Mouse (Mus musculus): ENCODE results near the gene Arl14ep. TPM values are rescaled to one million over a fixed set of nuclear protein-coding genes. Genes with fewer than 3 reads are reported as not detected.
"Not testable (repeated sequence)": the region's sequence is repeated elsewhere in the genome, so short reads cannot be mapped to it uniquely, and the experiment has no call there.

Arl14ep gene
- polyA plus RNA-seq (2015; fragmentation: Nextera tagmentation; extraction: Ambion mirVana), result 42.6 and 43.9 TPM in 2 replicates

DNA sequence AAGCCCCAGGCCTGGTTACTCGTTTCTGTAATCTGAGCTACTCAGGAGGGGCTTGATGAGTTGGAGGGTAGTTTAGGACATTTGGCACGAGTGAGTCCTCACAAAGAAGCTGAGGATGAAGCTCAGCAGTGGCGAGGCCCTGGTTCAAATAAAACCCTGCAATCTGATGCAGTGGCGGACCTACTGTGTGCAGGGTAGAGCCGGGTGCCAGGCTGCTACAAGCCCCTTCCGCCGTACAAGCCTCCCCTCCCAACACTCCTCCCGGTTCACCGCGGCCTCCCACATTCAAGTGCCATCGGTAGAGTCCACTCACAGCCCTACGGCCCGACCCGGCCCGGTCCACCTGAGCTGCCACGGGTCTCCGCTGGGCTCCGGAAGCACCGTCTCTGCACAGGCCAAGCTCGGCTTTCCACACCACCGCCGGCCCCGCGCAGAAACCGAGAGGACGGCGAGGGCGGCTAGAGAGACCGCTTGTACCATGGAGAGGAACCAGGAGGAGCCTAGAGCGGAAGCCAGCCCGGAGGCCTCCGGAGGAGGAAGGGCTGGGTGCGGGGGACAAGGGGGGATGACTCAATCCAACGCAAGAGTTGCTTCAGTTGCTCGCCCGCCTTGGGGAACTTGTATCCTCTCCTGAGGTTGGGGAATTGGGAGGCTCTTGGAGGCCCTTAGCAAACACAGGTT, at the start of gene Arl14ep:
Gene Arl14ep (minus strand): TSS at position 466 of the 681 bp plus-strand sequence.
- ATAC-seq, result peak; percentile 99
- peaks cover 17% of the 10 kb centered on the region for H3K4me1 ChIP-seq (replicated peaks)
- peak within 1 kb of the TSS; percentile 94 for H3K9ac ChIP-seq (replicated peaks)
- peak within 1 kb of the TSS; percentile 82 for H3K4me3 ChIP-seq (replicated peaks)
- H3K36me3 ChIP-seq, result 0 out of 2 replicates have a peak, but pooled peaks cover 2% of the 10 kb centered on the region
- H3K27me3 ChIP-seq, result no peaks in the 10 kb centered on the region
- peak within 1 kb of the TSS; percentile 54 for H3K4me2 ChIP-seq (replicated peaks)
- H3K9me3 ChIP-seq, result no peaks in the 10 kb centered on the region
- no peak within 1 kb of the TSS for H3K27ac ChIP-seq
- 1% methylated on average over 36 of the region's 36 CpGs for WGBS

DNA sequence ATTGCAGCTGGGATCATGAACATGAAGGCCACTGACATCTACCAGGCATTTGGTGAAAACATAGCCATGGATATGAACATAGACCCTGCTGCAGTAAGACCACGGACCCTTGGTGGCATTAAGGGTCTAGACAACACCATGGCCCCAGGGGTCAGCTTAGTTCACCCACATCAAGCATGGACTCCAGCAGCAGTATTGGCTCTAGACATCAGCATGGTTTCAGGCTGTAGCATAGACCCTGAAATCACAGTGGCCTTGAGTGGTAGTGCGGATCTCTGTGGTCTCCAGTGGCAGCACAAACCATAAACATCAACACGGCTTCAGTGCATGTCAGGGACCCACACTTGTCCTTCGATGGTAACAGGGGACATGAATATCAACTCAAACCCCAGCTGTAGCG, 48.5 kb upstream of the Arl14ep start:
- Histone ChIP-seq H3K9ac (replicated peaks) (no peak overlapping the region), H3K27me3 (no peaks in the 10 kb centered on the region), H3K4me1 (replicated peaks) (no peaks in the 10 kb centered on the region), H3K4me2 (replicated peaks) (no peak overlapping the region), H3K4me3 (replicated peaks) (no peak overlapping the region), H3K9me3 (no peaks in the 10 kb centered on the region), H3K36me3 (no peaks in the 10 kb centered on the region), H3K27ac (no peak overlapping the region)
- WGBS, result 92% methylated on average over 5 of the region's 5 CpGs
- peak; percentile 53; the same call in 1 of the 2 replicates for ATAC-seq

DNA sequence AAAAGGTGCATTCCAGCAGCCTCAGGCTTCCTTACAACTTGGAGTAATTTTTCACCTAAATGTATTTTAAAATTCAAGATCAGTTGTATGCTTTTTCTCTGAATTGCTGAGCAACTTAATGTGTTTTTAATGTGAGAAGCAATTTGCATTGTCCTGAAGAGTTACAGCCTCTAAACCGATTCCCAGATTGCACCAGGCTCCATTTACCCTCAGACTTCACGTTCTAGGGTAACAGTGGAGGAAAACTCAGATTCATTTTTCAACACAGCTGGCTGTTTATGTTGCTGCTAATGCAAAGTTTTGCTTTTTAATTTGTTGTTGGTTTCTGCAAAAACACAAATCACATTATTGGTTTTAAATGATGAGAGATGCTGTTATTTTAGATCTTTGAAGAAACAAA, 45.1 kb upstream of the Arl14ep start:
- no peak overlapping the region for H3K4me3 ChIP-seq (replicated peaks)
- ATAC-seq, result no peak
- no peak overlapping the region for H3K27ac ChIP-seq
- no peaks in the 10 kb centered on the region for H3K4me1 ChIP-seq (replicated peaks)
- no peaks in the 10 kb centered on the region for H3K9me3 ChIP-seq
- no peak overlapping the region for H3K9ac ChIP-seq (replicated peaks)
- no peak overlapping the region for H3K4me2 ChIP-seq (replicated peaks)
- 84% methylated on average over 2 of the region's 2 CpGs for WGBS
- no peaks in the 10 kb centered on the region for H3K36me3 ChIP-seq
- no peaks in the 10 kb centered on the region for H3K27me3 ChIP-seq

DNA sequence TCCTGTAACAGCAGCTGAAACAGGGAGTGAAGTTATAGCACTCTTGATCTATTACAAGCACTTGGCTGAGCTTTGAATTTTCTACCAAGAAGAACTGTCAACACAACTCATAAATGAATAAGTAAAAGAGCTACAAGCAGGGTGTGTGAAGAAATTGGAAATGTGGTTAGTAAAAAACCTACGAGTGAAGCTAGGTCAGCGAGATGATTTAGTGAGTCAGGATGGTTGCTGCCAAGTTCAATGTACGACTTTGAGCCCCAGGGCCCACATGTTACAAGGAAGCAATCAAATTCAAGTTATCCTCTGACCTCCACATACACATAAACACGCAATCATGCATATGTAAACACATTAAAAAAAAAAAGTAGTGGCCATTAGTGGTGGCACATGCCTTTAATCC, 38.9 kb upstream of the Arl14ep start:
- no peaks in the 10 kb centered on the region for H3K36me3 ChIP-seq
- ATAC-seq, result no peak
- H3K9ac ChIP-seq (replicated peaks), result no peak overlapping the region
- WGBS, result 92% methylated on average over 4 of the region's 4 CpGs
- no peak overlapping the region for H3K4me2 ChIP-seq (replicated peaks)
- no peaks in the 10 kb centered on the region for H3K4me1 ChIP-seq (replicated peaks)
- no peak overlapping the region for H3K27ac ChIP-seq
- no peaks in the 10 kb centered on the region for H3K9me3 ChIP-seq
- no peaks in the 10 kb centered on the region for H3K27me3 ChIP-seq
- no peak overlapping the region for H3K4me3 ChIP-seq (replicated peaks)

DNA sequence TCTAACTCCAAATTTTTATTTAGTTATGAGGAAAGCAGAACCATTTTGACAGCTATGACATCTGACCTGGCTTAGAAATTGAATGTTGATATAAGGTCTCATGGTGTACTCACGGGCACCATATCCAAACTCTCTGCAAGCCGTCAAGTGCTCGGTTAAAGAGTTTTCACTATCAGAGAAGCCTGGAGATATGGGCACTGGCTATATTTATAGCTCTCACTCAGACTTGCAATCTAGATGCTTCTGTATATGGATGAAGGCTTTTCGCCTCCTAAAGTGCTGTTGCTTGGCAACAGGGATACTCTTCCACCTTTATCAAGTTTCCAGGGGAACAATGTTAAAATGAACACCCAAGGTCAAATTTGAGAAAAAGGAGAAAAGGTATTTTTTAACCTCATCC, 38.1 kb upstream of the Arl14ep start:
- no peaks in the 10 kb centered on the region for H3K27me3 ChIP-seq
- 88% methylated on average over 4 of the region's 4 CpGs for WGBS
- H3K9me3 ChIP-seq, result no peaks in the 10 kb centered on the region

DNA sequence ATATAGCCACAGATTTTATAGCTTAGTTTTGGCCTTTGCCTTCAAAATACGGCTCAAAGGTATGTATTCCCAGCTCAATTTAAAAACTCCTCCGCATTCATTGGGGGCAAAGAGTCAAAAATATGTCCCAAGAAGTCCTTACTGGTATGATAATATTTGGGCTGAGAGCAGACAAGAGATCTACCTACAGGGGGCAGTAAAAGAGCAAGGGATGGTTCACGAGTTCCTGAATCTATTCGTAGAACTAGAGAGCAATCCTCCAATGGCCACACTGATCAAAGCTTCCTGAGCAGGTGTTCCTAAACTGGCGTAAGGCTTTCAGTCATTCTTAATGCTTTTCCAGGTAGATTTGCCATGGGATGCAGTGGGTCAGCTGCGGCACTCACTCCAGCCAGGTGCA, 35.9 kb upstream of the Arl14ep start:
- Histone ChIP-seq H3K4me1 (replicated peaks) (no peaks in the 10 kb centered on the region), H3K9me3 (no peaks in the 10 kb centered on the region), H3K4me3 (replicated peaks) (no peak overlapping the region), H3K27ac (no peak overlapping the region), H3K9ac (replicated peaks) (no peak overlapping the region), H3K4me2 (replicated peaks) (no peak overlapping the region), H3K27me3 (no peaks in the 10 kb centered on the region), H3K36me3 (no peaks in the 10 kb centered on the region)
- ATAC-seq, result no peak
- WGBS, result 86% methylated on average over 6 of the region's 6 CpGs

More for the DNA sequence above, 38.1 kb upstream of the Arl14ep start:
- Histone ChIP-seq H3K27ac (no peak overlapping the region), H3K4me2 (replicated peaks) (no peak overlapping the region), H3K36me3 (no peaks in the 10 kb centered on the region), H3K4me3 (replicated peaks) (no peak overlapping the region), H3K4me1 (replicated peaks) (no peaks in the 10 kb centered on the region), H3K9ac (replicated peaks) (no peak overlapping the region)
- ATAC-seq, result no peak

DNA sequence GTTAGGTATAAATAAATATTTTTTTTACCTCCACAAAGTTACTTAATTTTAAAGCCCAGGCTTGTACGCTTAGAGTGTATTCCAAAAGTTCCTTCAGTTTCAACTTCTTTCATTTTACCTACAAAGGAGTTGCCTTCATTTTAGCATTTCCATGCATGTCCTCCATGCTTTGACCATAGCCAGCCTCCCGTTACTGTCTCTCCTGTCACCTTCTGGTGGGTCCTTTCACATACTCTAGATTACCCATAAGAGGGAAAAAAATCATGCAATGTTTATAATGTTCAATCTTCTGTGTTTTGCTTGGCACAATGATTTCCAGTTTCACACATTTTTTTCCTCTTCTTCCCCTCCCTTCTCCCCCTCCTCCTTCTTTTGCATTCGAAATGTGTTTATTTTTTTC, 32.2 kb upstream of the Arl14ep start:
- no peak for ATAC-seq

DNA sequence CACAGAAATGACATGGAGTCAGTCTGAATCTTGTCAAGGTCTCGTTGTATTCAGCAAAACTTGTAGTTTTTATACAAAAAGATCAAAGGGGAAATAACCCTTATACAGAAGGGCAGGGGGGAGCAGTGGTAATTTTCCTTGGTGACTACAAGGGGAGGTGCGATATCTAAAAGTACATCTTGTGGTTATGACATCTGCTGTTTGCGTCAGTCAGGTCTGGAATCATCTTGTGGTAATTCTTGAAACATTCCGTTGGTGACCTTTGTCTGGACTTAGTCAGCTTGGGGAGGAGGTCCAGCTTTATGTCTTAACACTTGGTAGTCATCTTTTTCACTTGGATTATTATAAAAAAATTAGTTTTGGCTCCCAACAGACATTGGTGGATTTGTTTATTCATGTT, 31.7 kb upstream of the Arl14ep start:
- H3K9ac ChIP-seq (replicated peaks); H3K9me3 ChIP-seq; H3K27ac ChIP-seq; H3K4me2 ChIP-seq (replicated peaks); H3K4me1 ChIP-seq (replicated peaks); ATAC-seq; H3K4me3 ChIP-seq (replicated peaks); H3K27me3 ChIP-seq; H3K36me3 ChIP-seq: not testable (repeated sequence)
- WGBS, result 92% methylated on average over 4 of the region's 4 CpGs

More for the DNA sequence above, 32.2 kb upstream of the Arl14ep start:
- no peak overlapping the region for H3K4me2 ChIP-seq (replicated peaks)
- no peaks in the 10 kb centered on the region for H3K9me3 ChIP-seq
- no peaks in the 10 kb centered on the region for H3K36me3 ChIP-seq
- H3K27ac ChIP-seq, result no peak overlapping the region
- WGBS, result 89% methylated on average over 3 of the region's 3 CpGs
- H3K9ac ChIP-seq (replicated peaks), result no peak overlapping the region
- no peak overlapping the region for H3K4me3 ChIP-seq (replicated peaks)
- H3K4me1 ChIP-seq (replicated peaks), result no peaks in the 10 kb centered on the region
- no peaks in the 10 kb centered on the region for H3K27me3 ChIP-seq

DNA sequence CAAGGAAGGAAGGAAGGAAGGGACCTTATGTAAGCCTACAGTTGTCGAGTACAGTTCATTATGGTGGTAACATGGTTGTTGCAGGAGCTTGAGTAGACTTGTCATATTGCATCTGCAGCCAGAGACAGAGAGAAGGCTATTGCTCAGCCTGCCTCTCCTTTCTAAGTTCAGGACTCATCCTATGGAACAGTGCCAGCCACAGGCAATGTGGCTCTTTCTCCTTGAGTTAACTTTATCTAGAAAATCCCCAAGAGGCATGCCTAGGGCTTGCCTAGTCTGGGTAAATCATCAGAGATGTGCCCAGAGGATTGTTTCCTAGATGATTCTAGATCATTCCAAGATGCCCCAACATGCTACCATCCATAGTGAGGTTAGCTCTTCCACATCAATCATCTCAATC, 17.0 kb upstream of the Arl14ep start:
- WGBS, result 80% methylated on average over 1 of the region's 1 CpGs
- H3K9ac ChIP-seq (replicated peaks), result no peak overlapping the region
- no peak overlapping the region for H3K27ac ChIP-seq
- H3K9me3 ChIP-seq, result no peaks in the 10 kb centered on the region
- H3K36me3 ChIP-seq, result no peaks in the 10 kb centered on the region
- H3K27me3 ChIP-seq, result no peaks in the 10 kb centered on the region
- no peak overlapping the region for H3K4me3 ChIP-seq (replicated peaks)
- ATAC-seq, result no peak
- H3K4me1 ChIP-seq (replicated peaks), result no peaks in the 10 kb centered on the region
- no peak overlapping the region for H3K4me2 ChIP-seq (replicated peaks)

DNA sequence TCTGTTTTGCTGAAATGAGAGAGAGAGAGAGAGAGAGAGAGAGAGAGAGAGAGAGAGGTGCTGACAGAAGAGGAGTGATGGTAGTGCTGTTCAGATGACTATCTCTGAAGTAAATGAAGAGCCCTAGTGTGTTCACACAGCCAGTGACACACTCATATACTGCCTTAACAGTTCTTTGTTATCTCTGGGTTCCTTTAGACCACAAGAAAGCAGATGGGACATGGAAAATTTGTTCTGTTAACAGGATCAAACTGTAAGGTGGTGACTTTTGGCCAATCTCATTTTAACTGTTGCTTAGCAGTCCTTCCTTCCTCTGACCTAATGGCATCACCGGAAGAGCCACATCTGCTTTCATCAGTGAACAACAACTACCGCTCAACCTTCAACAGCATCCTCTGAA, 10.7 kb upstream of the Arl14ep start:
- Histone ChIP-seq H3K27me3 (no peaks in the 10 kb centered on the region), H3K4me2 (replicated peaks) (no peak overlapping the region), H3K27ac (no peak overlapping the region), H3K36me3 (no peaks in the 10 kb centered on the region), H3K4me1 (replicated peaks) (no peaks in the 10 kb centered on the region), H3K4me3 (replicated peaks) (no peak overlapping the region), H3K9ac (replicated peaks) (no peak overlapping the region), H3K9me3 (no peaks in the 10 kb centered on the region)
- WGBS, result 100% methylated on average over 2 of the region's 2 CpGs
- no peak for ATAC-seq

DNA sequence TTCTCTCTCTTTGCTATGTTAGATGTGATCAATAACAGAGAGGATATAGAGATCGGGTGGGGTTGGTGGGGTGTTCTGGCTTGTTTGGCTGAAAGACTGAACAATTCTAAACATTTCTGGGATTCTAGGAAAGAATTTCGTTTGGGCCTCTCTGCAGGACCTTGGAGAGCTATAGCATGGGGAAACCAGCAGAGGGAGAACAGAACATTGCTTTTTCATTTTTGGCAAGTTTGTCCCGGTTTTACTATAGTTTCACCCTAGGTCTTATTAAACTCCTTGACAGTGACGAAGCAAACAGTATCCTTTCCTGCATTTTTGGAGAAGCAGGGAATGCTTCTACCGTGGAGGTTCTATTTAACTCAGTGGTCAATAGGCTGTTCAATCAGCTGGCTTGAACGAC, 8.3 kb upstream of the Arl14ep start:
- ATAC-seq, result no peak
- no peak overlapping the region for H3K4me3 ChIP-seq (replicated peaks)

DNA sequence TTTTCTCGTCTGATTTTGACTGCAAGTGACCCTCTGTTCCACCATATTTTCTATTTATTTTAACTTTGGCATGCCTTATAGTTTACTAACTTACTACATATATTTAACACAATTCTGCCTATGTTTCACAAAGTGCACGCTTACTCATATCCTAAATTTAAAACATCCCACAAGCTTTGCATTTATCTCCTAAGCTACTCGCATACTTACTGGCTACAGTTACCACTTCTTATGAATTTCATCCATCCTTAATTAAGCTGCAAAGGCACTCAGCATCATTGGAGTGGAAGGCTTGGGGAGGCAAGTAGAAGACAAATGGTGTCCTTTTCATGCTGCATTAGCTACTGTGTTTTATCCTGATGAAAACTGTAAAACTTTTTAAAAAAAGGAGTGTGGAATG, 2.2 kb upstream of the Arl14ep start:
- H3K27me3 ChIP-seq, result no peaks in the 10 kb centered on the region
- H3K4me1 ChIP-seq (replicated peaks), result peaks cover 10% of the 10 kb centered on the region
- no peak overlapping the region for H3K4me3 ChIP-seq (replicated peaks)
- H3K4me2 ChIP-seq (replicated peaks), result no peak overlapping the region
- no peak overlapping the region for H3K27ac ChIP-seq
- no peaks in the 10 kb centered on the region for H3K36me3 ChIP-seq
- ATAC-seq, result no peak
- H3K9ac ChIP-seq (replicated peaks), result no peak overlapping the region
- no peaks in the 10 kb centered on the region for H3K9me3 ChIP-seq
- WGBS, result 92% methylated on average over 3 of the region's 3 CpGs

More for the DNA sequence above, 8.3 kb upstream of the Arl14ep start:
- Histone ChIP-seq H3K27ac (no peak overlapping the region), H3K27me3 (no peaks in the 10 kb centered on the region), H3K36me3 (no peaks in the 10 kb centered on the region), H3K4me2 (replicated peaks) (no peak overlapping the region), H3K4me1 (replicated peaks) (no peaks in the 10 kb centered on the region), H3K9me3 (no peaks in the 10 kb centered on the region), H3K9ac (replicated peaks) (no peak overlapping the region)
- WGBS, result 58% methylated on average over 6 of the region's 6 CpGs
